Mouse (Mus musculus) midbrain, embryonic 14.5 days (tissue): ENCODE measurements at regions not wholly inside any gene's neighbourhood (a gene's known extent, or its start where the extent isn't known, plus 50 kb on each side); places are given as distances from the start of the nearest gene placed in this dataset.

Experiments
- ATAC-seq: fragments of 200-750 bp; cut with Nextera tagmentation; 2 replicates; pipeline ENCODE4 v1.8.0; 2017; ENCODE audit warnings: moderate number of reproducible peaks, moderate library complexity; ENCODE audit not compliant: low FRiP score, low TSS enrichment
- DNase-seq: peaks from one replicate; pipeline ENCODE4 v3.0.0-alpha.2; 2015
- H3K27ac ChIP-seq: fragments of 300-500 bp; sonication (generic); replicated peaks from 2 replicates; pipeline ENCODE4 v1.5.1; 2014; ENCODE audit warnings: mild to moderate bottlenecking, low read depth, low read length, moderate library complexity
- H3K27me3 ChIP-seq: fragments of 300-500 bp; sonication (generic); 2 replicates; pipeline ENCODE4 v1.6.1; 2014; ENCODE audit warnings: low read length, control low read depth, mixed read lengths; ENCODE audit not compliant: control insufficient read depth, insufficient read depth
- H3K36me3 ChIP-seq: fragments of 300-500 bp; sonication (generic); 2 replicates; pipeline ENCODE4 v1.6.1; 2014; ENCODE audit warnings: low read length, control low read depth; ENCODE audit not compliant: control insufficient read depth, insufficient read depth
- H3K4me1 ChIP-seq: fragments of 300-500 bp; sonication (generic); 2 replicates; pipeline ENCODE4 v1.6.1; 2014; ENCODE audit warnings: mild to moderate bottlenecking, antibody characterized with exemption, low read length, control low read depth; ENCODE audit not compliant: control insufficient read depth, insufficient read depth
- H3K4me2 ChIP-seq: fragments of 300-500 bp; sonication (generic); 2 replicates; pipeline ENCODE4 v1.6.1; 2014; ENCODE audit warnings: mild to moderate bottlenecking, low read length, moderate library complexity
- H3K4me3 ChIP-seq: fragments of 300-500 bp; sonication (generic); replicated peaks from 2 replicates; pipeline ENCODE4 v1.5.1; 2014; ENCODE audit warnings: low read depth, low read length
- H3K9ac ChIP-seq: fragments of 300-500 bp; sonication (generic); replicated peaks from 2 replicates; pipeline ENCODE4 v1.6.1; 2014; ENCODE audit warnings: mild to moderate bottlenecking, low read length, moderate library complexity
- H3K9me3 ChIP-seq: fragments of 300-500 bp; sonication (generic); 2 replicates; pipeline ENCODE4 v1.6.1; 2016; ENCODE audit warnings: low read length, control low read depth, mixed read lengths; ENCODE audit not compliant: control insufficient read depth
- WGBS: fragments of 180-500 bp; shearing (Covaris S2); extraction: QIAGEN DNeasy Blood & Tissue Kit; methylation state at CpG from one replicate; pipeline ENCODE4 v1.1.7; 2014; 5-methylcytosine and 5-hydroxymethylcytosine counted together

- Histone ChIP-seq H3K9me3 (no peaks in the 10 kb centered on the region), H3K4me2 (no peak overlapping the region), H3K36me3 (no peaks in the 10 kb centered on the region), H3K27me3 (no peaks in the 10 kb centered on the region), H3K4me3 (no peak overlapping the region), H3K4me1 (no peaks in the 10 kb centered on the region), H3K27ac (no peak overlapping the region), H3K9ac (no peak overlapping the region)
- ATAC-seq = no peak
- no peak for DNase-seq
Observed at GRCm38 (mm10) chr16:93202591-93202990, 376.6 kb upstream of the Runx1 start.

- 93% methylated on average over 8 of the region's 8 CpGs for WGBS
Observed at GRCm38 (mm10) chr16:93197300-93197699, 371.4 kb upstream of the Runx1 start.

GRCm38 (mm10) chr16:93193921-93194481, 368.1 kb upstream of the Runx1 start:
- Histone ChIP-seq H3K9me3 (no peaks in the 10 kb centered on the region), H3K4me3 (no peak overlapping the region), H3K27me3 (no peaks in the 10 kb centered on the region), H3K9ac (no peak overlapping the region), H3K36me3 (no peaks in the 10 kb centered on the region), H3K27ac (no peak overlapping the region), H3K4me1 (no peaks in the 10 kb centered on the region), H3K4me2 (no peak overlapping the region)
- ATAC-seq (no peak), DNase-seq (no peak)
- 84% methylated on average over 7 of the region's 7 CpGs for WGBS

More at GRCm38 (mm10) chr16:93197300-93197699, 371.4 kb upstream of the Runx1 start:
- no peaks in the 10 kb centered on the region for H3K9me3 ChIP-seq
- H3K4me1 ChIP-seq = no peaks in the 10 kb centered on the region
- H3K4me2 ChIP-seq = no peak overlapping the region
- no peak overlapping the region for H3K9ac ChIP-seq
- H3K36me3 ChIP-seq = no peaks in the 10 kb centered on the region
- H3K27ac ChIP-seq = no peak overlapping the region
- ATAC-seq = no peak
- DNase-seq = no peak
- no peak overlapping the region for H3K4me3 ChIP-seq
- no peaks in the 10 kb centered on the region for H3K27me3 ChIP-seq

- H3K4me2 ChIP-seq = no peak overlapping the region
- 92% methylated on average over 6 of the region's 6 CpGs for WGBS
- H3K9ac ChIP-seq = no peak overlapping the region
- ATAC-seq = no peak
- H3K27me3 ChIP-seq = no peaks in the 10 kb centered on the region
- H3K4me3 ChIP-seq = no peak overlapping the region
- H3K9me3 ChIP-seq = no peaks in the 10 kb centered on the region
- no peak overlapping the region for H3K27ac ChIP-seq
- no peak for DNase-seq
- H3K4me1 ChIP-seq = no peaks in the 10 kb centered on the region
- H3K36me3 ChIP-seq = no peaks in the 10 kb centered on the region
Observed at GRCm38 (mm10) chr16:93193263-93193662, 367.3 kb upstream of the Runx1 start.

- Histone ChIP-seq H3K4me3 (no peak overlapping the region), H3K9me3 (no peaks in the 10 kb centered on the region), H3K4me2 (no peak overlapping the region), H3K27me3 (no peaks in the 10 kb centered on the region), H3K4me1 (no peaks in the 10 kb centered on the region), H3K9ac (no peak overlapping the region), H3K36me3 (no peaks in the 10 kb centered on the region), H3K27ac (no peak overlapping the region)
- no peak for DNase-seq
- 89% methylated on average over 9 of the region's 9 CpGs for WGBS
- no peak for ATAC-seq
Observed at GRCm38 (mm10) chr16:93192651-93193173, 366.8 kb upstream of the Runx1 start.

- H3K36me3 ChIP-seq = no peaks in the 10 kb centered on the region
- H3K9ac ChIP-seq = no peak overlapping the region
- H3K27ac ChIP-seq = no peak overlapping the region
- WGBS = 93% methylated on average over 5 of the region's 5 CpGs
- no peak overlapping the region for H3K4me3 ChIP-seq
- no peaks in the 10 kb centered on the region for H3K9me3 ChIP-seq
- H3K4me2 ChIP-seq = no peak overlapping the region
- H3K27me3 ChIP-seq = no peaks in the 10 kb centered on the region
- ATAC-seq = no peak
- DNase-seq = no peak
- H3K4me1 ChIP-seq = no peaks in the 10 kb centered on the region
Observed at GRCm38 (mm10) chr16:93191174-93191573, 365.2 kb upstream of the Runx1 start.

- no peaks in the 10 kb centered on the region for H3K36me3 ChIP-seq
- no peaks in the 10 kb centered on the region for H3K9me3 ChIP-seq
- no peak overlapping the region for H3K4me3 ChIP-seq
- H3K27me3 ChIP-seq = no peaks in the 10 kb centered on the region
- no peak overlapping the region for H3K27ac ChIP-seq
- H3K9ac ChIP-seq = no peak overlapping the region
- ATAC-seq (no peak), DNase-seq (peak; percentile 10)
- H3K4me2 ChIP-seq = no peak overlapping the region
- no peaks in the 10 kb centered on the region for H3K4me1 ChIP-seq
- 73% methylated on average over 3 of the region's 3 CpGs for whole genome bisulfite sequencing
Observed at GRCm38 (mm10) chr16:93190301-93190700, 364.4 kb upstream of the Runx1 start.

- Histone ChIP-seq H3K4me2 (no peak overlapping the region), H3K9ac (no peak overlapping the region), H3K27ac (no peak overlapping the region), H3K27me3 (no peaks in the 10 kb centered on the region), H3K9me3 (no peaks in the 10 kb centered on the region), H3K4me3 (no peak overlapping the region), H3K4me1 (no peaks in the 10 kb centered on the region), H3K36me3 (no peaks in the 10 kb centered on the region)
- DNase-seq = no peak
- WGBS = 72% methylated on average over 3 of the region's 3 CpGs
- no peak for ATAC-seq
Observed at GRCm38 (mm10) chr16:93189875-93190274, 363.9 kb upstream of the Runx1 start.

- no peak for ATAC-seq
- no peak overlapping the region for H3K9ac ChIP-seq
- H3K9me3 ChIP-seq = no peaks in the 10 kb centered on the region
- H3K27me3 ChIP-seq = no peaks in the 10 kb centered on the region
- WGBS = 86% methylated on average over 5 of the region's 5 CpGs
- H3K36me3 ChIP-seq = no peaks in the 10 kb centered on the region
- no peak overlapping the region for H3K4me3 ChIP-seq
- DNase-seq = no peak
- no peak overlapping the region for H3K4me2 ChIP-seq
- no peaks in the 10 kb centered on the region for H3K4me1 ChIP-seq
- no peak overlapping the region for H3K27ac ChIP-seq
Observed at GRCm38 (mm10) chr16:93189412-93189811, 363.5 kb upstream of the Runx1 start.
